In the genomic region with DNA sequence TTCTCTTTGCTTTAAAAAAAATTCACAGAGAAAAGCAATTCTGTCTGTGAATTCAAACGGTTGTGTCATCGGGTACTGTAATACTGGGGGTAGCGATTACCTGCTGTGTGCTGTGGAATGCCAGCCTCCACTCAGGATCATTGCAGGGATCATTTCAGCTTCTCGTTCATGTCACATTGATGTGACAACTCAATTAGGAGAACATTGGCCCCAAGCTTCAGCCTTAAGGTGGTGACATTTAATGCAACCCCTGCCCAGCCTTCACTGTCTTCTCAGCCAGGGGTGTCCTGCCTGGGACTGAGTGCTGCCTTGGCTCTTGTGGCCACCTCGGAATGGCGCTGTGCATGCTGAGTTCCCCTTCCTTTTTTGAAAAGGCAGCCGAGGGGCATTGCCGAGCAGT, we compare ENCODE assay signal across 23 mouse cellular contexts.
"Had no signal": no experiment of that assay in that cellular context is flagged by ENCODE, and none has a peak within 500 bp of the region (broad histone marks: within the 10 kb centered on the region; RNA-seq: fewer than 3 reads in every experiment).

No protein-coding gene starts in this region.

- H3K27ac ChIP-seq: liver, embryonic 13.5 days; liver, embryonic 15.5 days; lung, embryonic 15.5 days; macrophage; midbrain, embryonic 10.5 days; midbrain, embryonic 12.5 days; neural tube, embryonic 13.5 days; neural tube, embryonic 15.5 days; stomach, embryonic 15.5 days; stomach, postnatal 0 days had no signal

- ATAC-seq: liver, postnatal 0 days; lung, postnatal 0 days; midbrain, embryonic 16.5 days had no signal

- H3K4me3 ChIP-seq: liver, embryonic 13.5 days; liver, embryonic 15.5 days; lung, embryonic 15.5 days; midbrain, embryonic 10.5 days; midbrain, embryonic 12.5 days; myocyte; neural tube, embryonic 13.5 days; neural tube, embryonic 15.5 days; stomach, embryonic 15.5 days had no signal

- DNase-seq: liver, embryonic 13.5 days; liver, postnatal 0 days; lung, adult 2 months; lung, postnatal 14 days; lung, postnatal 36 days; midbrain, embryonic 14.5 days; right cerebral cortex, postnatal 14 days; spleen, adult 18-20 months; thymus, adult 2 months; thymus, postnatal 25 days; thymus, postnatal 4 days had no signal
